Mouse (Mus musculus) thymus, adult 18-20 months (tissue): Measurements from ENCODE around the gene Glipr2.
A peak's percentile ranks its signal among the peaks of the same experiment; 100 is the strongest.

ENCODE experiments used
- DNase-seq, 2 experiments: peaks; one replicate each; pipeline ENCODE4 v3.0.0; 2022; ENCODE audit warnings: mixed read lengths in 2 of 2

The Glipr2 gene

GRCm38 (mm10) chr4:43957292-43957845 lies at the start of gene Glipr2:
Gene Glipr2 (plus strand): TSS chr4:43957401.
- DNase-seq: peak; percentile 66 to 67

GRCm38 (mm10) chr4:43918221-43918620 lies 39.0 kb upstream of the Glipr2 start:
- DNase-seq: no peak

DNA sequence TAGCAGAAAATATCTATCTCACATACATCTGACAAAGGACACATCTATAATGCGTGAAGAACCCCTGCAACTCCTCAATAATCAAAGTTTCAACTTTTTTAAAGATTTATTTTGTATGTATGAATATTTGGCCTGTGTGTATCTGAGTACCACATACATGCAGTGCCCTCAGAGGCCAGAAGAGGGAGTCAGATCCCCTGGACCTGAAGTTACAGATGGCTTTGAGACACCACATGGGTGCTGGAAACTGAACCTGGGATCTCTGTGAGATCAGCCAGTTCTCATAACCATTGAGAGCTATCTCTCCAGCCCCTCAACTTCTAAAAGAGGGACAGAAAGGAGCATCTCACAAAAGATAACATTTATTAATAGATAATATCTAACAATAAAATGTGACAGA lies 36.6 kb upstream of the Glipr2 start:
- no peak for DNase-seq

DNA sequence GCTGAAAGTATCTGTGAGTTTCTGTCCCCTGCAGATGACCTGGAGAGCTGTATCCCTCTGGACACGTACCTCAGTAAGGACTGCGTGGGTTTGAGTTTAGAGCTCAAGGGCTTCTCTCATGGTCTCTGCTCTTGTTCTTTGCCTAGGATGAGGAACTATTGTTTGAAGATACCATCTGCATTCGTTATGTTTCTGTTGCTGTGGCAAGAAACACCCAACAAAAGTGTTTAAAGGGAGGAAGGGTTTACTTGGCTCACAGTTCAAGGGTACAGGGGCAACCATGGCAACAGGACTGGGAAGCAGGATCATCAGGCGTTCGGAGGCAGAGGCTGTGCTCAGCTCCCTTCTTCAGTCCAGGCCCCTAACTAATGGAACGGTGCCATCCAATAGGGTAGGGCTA lies 32.1 kb upstream of the Glipr2 start:
- DNase-seq: no peak

GRCm38 (mm10) chr4:43925779-43926178 lies 31.4 kb upstream of the Glipr2 start:
- peak; percentile 34 to 44 for DNase-seq

- DNase-seq: no peak
These were observed 29.4 kb upstream of the Glipr2 start for GRCm38 (mm10) chr4:43927826-43928225.

DNA sequence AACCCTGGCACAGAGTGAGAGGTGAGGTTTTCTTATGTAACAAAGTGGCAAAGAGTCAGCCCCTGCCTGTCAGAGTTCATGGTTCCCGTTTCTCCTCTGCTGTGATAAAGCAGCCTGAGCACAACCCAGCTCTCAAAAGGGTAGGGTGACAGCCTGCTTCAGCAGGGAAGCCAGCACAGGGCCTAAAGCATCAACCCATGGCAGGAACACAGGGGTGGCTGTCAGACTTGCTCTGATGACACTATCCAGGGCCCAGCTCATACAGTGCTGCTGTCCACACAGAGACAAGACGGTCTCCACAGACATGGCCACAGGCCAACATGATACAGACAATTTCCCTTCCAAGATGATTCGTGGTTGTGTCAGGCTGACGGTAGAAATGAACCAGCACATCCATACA lies 25.3 kb upstream of the Glipr2 start:
- DNase-seq: no peak

- no peak for DNase-seq
These were observed 21.0 kb upstream of the Glipr2 start for GRCm38 (mm10) chr4:43936186-43936585.

GRCm38 (mm10) chr4:43936749-43937674 lies 20.2 kb upstream of the Glipr2 start:
- no peak for DNase-seq

- no peak for DNase-seq
These were observed 15.9 kb upstream of the Glipr2 start for GRCm38 (mm10) chr4:43941315-43941714.

DNA sequence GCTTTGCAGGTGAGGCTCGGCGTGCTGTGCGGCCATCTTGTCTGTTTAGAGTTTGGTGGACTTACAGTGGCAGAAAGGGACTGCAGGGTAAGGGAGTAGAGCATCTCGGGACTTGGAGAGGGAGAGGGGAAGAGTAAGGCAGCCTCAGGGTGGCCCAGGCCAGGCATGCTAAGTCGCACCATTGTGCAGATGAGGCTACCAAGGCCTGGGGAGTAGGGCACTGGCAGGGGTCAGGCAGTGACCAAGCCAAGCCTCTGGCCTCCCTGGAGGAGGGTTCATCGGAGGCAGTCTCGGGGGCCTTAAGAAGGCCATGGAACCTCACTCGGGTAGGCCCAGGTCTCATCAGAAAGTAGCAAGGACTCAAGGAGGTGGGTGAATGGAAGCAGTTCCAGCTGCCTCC lies 14.8 kb upstream of the Glipr2 start:
- no peak for DNase-seq

DNA sequence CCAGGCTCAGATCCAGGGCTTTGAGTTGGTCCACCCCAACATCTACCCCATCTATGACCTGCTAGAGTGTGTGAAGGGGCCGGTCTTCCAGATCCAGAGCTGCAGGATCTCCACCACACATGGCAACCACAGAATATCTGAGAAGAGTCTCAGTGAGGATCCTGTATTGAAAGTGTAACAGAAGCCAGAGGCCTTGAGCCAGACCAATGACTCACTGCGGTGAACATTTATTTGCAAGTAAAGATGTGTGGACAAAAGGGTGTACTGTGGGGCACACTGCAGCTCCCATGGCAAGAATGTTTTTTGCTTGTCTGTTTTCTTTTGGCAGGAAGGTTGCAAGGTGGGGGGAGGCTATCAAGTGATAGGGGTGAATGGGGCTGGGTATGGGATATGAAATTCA lies 9.6 kb upstream of the Glipr2 start:
- no peak for DNase-seq

GRCm38 (mm10) chr4:43957846-43958461 lies 753 bp downstream of the Glipr2 start:
- peak; percentile 21 to 42 for DNase-seq

DNA sequence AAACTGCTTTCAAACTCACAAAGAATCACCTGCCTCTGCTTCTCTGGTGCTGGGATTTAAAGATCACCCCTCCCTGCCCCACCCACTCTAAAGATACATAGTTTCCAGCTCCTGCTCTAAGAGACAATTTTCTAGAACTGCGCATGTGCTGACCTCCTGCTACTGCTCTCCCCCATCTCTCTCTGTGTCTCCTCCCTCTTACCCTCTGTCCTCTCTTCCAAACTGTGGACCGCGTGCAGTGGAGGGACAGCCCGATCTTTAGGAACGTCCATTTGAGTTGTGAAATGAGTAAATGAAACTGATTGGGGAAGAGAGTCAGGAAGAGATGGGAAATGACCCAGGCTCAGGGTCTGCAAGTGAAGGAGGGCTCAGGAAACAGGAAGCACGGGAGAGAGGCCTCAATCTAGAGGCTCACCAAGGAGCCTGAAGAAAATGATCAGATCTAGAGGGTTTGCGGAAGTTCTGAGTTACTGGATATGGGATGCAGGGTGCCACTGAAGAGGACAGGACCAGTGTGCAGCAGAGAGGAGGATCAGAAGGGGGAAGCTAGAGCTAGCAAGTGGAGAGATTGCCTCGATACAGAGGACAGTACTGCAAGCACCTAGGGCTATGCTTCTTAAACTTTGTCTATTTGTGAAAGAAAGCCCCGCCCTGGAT lies 2.5 kb downstream of the Glipr2 start:
- DNase-seq: no peak

DNA sequence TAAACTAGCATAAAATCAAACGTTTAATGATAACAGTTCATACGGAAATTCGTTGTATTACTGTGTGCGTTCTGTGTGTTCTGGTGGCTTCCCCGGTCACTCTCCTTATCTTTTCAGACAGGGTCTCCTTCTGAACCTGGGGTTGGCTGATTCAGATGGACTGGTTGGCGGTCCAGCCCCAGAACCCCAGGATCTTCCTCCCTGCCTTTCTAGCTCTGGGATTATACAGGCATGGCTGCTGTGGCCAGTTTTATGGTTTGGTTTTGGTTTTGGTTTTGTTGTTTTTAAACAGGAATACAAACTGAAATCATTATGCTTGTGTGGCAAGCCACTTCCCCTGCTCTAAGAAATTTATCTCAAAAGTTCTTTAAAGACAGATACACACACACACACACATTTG lies 3.0 kb downstream of the Glipr2 start:
- no peak for DNase-seq

- DNase-seq: no peak
These were observed 7.2 kb downstream of the Glipr2 start for GRCm38 (mm10) chr4:43964326-43964833.

GRCm38 (mm10) chr4:43964951-43965684 lies 7.9 kb downstream of the Glipr2 start:
- DNase-seq: no peak

DNA sequence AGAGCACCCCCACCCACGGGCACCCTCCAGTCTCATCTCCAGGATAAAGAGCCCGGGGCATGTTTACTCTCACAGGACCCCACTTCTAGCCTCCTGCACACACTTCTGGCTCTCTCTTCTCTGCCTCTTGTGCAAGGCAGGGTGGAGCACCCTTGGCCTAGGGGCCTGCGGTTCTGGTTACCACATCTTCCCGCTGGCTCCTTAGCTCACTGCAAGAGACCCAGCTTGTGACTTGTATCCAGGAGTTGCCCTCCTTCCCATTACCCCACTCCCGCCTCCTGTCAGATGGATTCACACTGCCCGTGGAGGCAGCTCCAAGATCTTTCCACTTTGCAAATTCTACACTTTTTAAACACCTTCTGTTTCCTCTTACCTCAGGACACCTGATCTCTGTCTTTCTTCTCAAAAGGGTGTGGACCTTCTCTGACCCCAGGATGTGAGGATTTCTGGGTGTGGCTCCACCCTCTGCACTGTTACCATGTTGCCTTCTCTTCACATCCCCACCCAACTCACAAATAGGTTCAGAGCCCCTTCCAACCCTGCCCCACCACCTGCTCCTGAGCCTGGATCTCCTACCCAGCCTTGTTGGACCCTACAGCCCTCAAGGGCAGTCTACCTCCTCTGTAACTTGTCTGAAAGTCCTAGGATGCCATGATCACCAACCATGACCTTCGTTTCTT lies 8.8 kb downstream of the Glipr2 start:
- DNase-seq: no peak

GRCm38 (mm10) chr4:43968650-43969049 lies 11.4 kb downstream of the Glipr2 start:
- no peak for DNase-seq

GRCm38 (mm10) chr4:43969373-43969772 lies 12.2 kb downstream of the Glipr2 start:
- DNase-seq: no peak

DNA sequence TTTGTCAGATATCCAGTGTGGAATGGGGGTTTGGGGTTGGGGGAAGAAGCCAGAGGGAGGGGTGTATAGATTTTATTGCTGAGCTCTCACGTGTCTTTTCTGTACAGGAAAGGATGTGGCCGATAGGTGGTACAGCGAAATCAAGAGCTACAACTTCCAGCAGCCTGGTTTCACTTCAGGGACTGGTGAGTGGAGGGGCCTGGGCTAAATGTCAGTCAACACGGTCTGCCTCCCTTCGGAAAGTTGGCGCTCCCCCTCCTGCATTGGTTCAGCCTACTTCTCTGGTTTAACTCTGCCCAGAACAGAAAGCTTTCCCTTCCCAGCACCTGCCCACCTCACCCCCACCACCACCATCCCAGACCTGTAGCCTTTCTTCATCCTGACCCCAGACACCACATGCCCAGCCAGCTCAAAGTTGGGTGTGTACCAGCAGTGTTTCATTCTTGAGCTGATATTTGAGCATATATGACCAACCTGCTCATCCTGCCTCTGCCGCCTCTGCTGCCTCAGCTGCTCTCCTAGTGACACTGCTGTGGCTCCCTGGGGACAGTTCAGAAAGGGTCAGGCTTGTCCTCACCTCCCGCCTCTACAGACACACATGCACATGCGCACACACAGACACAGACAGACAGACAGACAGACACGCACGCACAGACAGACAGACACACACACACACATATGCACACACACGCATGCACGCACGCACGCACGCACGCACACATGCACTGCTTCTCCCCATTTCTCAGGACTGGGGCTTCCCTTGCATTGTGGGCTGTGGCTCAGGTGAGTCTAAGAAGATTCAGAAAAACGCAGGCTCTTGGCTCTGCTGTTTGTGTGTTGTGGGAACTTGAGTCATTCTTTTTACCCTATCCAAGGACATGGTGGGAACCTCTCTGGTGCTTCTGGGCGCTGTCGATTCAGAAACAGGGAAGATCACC lies 13.5 kb downstream of the Glipr2 start:
- DNase-seq: no peak
